Mouse (Mus musculus) kidney, postnatal 36 days (tissue): Measurements from ENCODE around the gene Cdc20.

Experiments
- DNase-seq, 2 experiments: peaks; one replicate each; pipeline ENCODE4 v3.0.0; 2021 to 2022; ENCODE audit warnings: mixed read lengths in 2 of 2

Cdc20 gene

DNA sequence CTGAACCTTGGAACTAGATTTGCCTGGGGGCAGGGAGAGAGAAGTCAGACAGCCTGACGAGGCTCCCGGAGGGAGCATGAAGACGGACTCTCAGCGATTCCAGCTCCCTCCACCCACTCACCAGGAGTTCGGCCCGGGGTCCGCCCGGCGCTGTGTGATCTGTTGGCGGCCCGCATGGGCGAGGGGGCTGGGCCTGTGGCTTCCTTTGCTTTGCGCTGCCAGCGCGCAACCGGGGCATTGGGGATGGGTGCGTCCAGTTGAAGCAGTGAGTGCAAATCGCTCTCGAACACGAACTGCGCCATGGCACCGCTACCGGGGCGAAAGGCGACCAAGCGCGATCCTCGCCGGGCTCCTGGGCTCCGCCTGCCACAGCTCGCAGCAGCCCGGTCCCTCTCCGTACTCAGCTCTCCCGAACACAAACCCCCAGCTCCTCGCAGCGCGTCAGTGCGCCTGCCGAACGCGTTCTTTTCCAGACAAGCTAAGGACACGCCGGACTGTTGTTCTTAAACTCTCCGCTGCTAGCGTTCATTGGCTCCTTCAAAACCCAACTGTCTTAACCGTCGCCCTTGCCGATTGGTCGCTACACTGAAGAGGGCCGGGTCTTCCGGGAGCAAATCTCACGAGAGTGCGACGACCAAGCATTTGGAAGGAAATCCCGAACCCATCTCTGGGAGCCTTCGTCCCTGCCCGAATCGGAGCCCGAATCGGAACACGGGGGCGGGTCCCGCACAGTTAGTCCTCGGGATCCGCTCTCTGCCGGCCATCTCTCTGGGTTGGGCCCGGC lies at the start of gene Cdc20:
Gene Cdc20 (minus strand): TSS at position 533 of the 784 bp plus-strand sequence.
- peak; percentile 90 to 93 for DNase-seq

DNA sequence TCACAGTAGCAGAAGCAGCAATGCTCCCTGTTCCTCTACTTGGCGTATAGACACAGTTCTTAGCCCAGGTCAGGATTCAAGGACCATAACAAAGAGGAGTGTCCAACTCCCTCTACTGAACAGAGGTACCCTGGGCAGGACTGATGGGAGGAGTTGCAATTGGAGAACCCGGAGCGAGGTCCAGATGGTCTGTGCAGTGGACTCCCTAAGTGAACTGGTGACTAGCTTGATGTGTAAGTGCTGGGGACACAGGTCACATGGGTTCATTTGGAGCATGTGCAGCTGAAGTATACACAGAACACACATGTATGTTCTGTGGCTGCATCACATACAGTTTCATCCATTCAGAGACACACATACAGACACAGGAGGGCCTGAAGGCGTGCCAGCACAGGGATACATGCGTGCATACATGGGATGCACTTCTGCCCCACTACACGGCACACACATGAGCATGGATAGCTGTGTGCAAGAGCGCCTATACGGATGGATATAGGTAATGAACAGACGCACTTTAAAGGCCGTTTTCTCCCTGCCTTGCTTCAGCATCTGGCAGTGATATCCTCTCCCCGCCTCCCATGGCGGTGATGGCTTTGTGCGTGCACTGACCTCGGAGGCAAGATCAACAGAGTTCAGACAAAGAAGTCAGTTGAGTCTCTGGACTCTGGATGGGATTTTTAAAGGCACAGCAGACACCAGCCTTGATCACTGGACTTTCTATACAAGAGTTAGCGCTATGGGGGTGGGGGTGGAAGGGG lies 39.8 kb upstream of the Cdc20 start:
- DNase-seq, result no peak

DNA sequence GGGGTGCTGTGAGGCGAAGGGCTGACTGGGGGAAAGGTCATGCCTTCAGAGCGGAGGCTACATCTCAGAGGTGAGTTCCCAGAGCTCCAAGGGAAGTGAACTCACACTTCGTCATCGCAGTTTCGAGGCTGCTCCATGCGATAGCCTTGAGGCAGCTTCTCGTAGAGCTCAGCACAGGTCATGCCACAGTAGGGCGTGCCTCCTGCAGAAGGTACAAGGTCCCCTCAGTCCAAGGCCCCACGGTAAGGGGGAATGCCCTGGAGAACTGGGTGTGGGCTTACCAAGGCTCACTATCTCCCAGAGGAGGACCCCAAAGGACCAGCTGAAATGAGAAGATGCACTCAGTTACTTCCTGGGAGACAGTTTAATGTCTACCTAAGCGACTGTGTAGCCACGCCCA lies 35.5 kb upstream of the Cdc20 start:
- no peak for DNase-seq

DNA sequence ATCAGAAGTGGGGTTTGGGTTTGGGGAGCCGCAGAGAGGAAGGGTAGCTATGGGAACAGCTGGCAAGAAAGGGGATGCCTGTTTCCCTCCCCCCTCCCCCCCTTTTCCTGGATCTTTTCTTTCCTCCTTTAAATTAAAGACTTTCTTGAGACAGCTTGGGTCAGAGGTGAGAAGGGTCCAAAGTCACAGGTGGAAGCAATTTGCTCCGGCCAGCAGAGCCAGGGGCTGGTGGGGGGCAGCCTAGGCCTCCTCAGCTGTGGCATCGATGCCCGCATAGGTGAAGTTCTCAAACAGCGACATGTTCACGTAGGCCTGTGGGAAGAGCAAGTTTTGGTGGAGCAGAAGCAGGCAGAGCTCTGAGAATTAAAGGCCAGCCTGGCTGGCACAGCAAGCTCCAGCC lies 34.1 kb upstream of the Cdc20 start:
- DNase-seq, result no peak

DNA sequence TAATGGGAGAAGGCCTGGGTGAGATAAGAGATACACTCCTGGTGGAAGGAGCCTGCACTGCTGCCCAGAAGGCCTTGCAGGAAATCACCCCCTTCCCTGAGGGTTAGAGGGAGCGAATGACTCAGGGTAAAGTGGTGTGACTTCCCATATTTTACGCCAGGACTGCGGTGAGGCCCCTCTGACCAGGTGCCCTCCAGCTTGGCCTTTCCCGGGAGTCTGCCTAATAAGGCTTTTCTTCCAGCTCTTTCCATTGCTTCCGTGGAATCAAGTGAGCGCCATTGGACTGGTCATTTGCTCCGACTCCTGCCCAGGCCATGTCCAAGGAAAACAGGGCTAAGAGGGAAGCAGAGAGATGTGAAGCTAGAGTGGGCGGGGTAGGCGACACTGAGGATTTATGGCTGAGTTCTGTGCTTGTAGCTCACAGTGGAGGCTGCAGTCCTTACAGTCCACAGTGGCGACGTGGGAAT lies 28.6 kb upstream of the Cdc20 start:
- DNase-seq, result peak; percentile 25 to 29

DNA sequence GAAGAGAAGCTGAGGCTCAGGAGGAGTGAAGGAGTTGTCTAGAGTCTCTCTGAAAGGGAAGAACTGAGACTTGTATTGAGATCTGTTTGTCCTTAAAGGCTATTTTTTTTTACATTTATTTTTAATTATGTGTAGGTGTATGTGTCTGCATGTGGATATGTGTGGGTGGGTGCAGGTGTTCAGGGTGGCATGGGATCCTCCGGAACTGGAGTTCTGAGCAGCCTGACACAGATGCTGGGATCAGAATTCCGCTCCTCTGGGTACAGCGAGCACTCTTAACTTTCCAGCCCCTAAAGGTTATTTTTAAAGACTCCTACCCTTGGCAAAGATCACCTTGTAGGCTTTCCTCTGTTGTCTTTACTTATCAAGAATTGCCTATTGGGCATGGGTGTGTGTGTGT lies 27.8 kb upstream of the Cdc20 start:
- DNase-seq, result no peak

DNA sequence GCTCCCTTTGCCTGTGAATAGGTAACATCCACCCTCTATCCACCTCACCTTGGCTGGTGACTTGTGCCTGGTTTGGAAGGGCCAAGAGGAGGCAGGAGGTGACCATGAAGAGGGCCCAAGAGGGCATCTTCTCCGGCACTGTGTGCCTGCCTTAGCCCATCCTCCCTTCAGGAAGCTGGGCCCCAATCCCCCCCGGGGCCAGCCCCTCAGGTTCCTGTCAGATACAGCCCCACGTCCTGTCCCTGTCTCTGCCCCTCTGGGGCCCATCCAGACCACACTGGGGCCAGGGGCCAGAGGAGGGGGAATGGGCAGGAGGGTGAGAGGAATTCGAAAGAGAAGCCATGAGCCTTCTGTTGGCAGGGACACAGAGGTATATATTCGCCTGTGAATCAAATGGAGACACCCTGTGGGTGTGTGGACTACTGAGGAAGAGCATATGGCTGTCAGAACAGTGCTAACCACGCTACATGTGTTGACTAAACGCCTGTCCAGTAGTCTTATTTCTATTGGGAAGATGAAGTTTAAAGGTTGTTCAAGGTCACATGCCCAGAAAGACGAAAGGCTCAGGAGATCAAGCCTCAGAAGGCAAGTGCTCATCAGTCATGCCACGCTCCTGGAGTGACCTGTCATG lies 20.3 kb upstream of the Cdc20 start, which contains the start of gene Mpl:
Gene Mpl (minus strand): TSS at position 169 of the 631 bp plus-strand sequence.
- no peak for DNase-seq

DNA sequence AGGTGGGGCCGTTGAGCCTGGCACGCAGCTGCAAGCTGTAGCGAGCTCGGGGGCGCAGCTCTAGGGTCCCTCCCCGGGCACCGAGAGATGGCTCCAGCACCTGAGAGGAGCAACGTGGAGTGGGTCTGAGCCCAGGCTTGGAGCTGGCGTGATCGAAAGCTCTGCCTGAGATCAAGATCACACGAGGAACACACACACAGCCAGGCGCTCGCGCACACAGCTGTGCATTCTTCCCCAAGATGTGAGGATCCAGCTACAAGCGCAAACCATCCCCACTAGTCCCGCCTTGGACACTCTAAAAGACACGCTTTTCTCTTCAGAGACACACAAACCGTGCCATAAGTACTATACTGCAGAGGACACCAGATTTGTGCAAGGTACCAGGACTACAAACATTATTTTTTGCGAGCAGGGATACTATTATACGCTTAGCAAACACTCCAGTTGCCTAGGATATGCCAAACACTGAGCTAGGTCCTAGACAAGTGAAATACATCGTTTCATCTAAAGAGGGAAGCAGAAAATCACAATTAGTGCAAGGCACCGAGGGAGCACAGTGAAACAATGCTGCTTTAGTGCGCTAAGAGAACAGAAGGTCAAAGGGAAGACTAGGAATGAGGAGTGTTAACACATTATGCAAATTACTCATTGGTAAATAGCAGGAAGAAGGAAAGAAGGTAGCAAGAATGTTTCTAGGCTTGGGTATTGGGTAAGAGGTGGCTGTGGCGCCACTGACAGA lies 9.4 kb upstream of the Cdc20 start:
- no peak for DNase-seq

DNA sequence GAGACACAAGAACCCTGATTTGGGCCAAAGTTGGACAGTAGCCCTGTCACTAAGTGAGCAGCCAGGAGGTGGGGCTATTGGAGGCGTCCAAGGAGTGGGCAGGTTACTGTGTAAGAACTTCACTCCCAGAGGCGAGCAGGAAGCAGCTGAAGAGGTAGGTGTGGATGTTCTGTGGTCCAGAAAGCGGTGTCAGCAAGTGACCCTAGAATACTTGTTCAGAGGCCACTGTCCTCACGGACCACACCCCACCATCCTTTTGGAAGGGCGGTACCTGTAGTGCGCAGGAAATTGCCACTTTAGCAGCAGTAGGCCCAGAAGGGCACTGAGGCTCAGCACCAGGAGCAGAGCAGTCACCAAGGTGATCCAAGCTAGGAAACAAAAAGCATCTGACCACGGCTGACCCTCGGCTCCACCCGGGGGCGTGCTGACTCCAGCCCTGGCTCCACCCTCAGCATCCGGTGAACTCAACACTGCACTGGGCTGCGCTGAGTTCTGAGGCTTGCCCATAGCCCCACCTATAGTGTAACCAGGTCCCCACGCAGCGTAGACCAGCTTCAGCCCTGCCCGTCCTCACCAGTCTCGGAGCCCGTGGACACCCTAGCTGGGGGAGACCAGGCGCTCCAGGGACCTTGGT lies 8.7 kb upstream of the Cdc20 start:
- DNase-seq, result peak; percentile 67 to 79

DNA sequence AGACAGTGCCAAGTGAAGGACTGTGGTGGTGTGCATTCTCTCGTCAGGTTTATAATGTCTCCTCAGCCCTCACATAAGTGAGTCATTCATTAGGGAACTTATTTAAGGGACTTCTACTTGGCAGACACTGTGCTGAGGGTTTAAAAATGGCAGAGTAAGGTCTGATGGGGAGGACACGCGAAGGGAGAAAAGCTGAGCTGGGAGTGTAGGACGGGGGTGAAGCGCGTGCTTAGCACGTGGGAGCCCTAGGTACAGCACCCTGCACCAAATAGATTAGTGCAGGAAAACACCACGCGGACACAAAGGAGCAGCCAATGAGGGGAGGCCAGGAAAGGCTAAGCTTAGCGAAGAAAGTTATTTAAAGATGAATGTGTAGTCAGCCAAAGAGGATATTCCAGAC lies 7.9 kb upstream of the Cdc20 start:
- DNase-seq, result no peak

DNA sequence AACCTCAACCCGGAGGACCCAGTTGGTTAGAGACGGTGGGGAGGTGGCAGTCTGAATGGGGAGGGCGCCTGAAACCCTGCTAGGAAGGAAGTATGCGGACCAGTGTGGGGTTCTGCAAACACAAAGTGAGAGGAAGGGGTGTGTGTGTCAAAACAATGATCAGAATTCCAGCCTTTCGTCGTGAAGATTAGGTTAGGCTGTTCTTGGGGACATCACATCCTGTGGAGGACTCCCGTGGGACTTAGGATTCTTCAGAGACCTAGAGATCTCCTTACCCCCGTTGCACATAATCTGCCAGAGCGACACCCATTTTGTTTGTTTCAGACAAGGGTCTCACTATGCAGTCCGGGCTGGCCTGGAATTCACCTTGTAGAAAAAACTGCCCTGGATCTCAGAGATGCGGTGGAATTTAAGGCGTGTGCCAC lies 689 bp upstream of the Cdc20 start:
- DNase-seq, result peak in 1 of 2 experiments; percentile 26

DNA sequence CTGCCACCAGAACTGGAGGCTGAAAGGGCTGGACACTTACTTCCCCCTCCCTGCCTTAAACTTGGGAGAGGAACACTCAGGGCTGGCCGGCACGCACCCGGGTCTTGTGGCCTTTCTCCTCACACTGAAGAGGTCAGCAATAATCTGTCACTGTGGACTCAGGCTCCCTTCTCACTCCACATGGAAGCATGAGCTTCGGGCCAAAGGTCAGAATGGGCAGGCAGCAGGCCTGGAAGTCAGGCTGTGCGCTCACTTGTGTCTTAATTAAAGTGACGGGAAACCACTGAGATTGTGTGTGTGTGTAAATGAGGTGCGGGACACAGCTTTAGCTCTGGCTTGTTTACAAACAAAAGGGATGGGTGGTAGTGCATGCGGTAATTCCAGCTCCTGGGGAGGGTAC lies 4.8 kb downstream of the Cdc20 start:
- peak; percentile 82 to 88 for DNase-seq

DNA sequence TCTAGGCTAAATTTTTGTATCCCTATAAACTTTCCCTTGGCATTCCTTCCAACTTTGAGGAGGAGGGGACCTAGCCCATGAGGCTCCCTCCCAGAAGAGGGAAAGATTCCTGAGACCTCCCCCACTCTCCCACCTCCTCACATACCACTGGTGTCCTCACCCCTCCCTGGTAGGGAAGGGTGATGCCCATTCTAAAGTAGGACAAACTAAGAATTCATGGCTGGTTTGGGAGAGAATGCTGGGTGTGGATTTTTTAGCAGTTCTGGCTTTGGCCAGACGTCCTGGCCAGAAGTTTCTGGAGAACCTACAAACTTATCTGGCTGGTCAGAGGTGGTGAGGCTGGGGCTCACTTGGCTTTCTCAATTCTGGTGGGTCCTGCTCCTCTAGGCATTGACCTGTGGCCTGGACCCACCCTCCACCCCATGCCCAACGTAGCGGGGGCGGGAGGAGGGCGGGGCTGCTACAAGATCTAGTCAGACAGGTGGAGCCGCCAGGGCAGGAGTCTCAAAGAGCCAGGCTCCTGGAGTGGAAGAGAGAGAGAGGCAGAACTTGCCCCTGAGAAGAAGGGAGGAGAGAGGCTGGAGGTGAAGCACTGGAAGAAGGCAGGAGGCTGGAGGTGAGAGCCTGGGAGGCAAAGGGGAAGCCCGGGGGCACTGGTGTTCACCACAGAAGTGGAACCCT lies 7.8 kb downstream of the Cdc20 start:
- DNase-seq, result peak; percentile 71 to 74

DNA sequence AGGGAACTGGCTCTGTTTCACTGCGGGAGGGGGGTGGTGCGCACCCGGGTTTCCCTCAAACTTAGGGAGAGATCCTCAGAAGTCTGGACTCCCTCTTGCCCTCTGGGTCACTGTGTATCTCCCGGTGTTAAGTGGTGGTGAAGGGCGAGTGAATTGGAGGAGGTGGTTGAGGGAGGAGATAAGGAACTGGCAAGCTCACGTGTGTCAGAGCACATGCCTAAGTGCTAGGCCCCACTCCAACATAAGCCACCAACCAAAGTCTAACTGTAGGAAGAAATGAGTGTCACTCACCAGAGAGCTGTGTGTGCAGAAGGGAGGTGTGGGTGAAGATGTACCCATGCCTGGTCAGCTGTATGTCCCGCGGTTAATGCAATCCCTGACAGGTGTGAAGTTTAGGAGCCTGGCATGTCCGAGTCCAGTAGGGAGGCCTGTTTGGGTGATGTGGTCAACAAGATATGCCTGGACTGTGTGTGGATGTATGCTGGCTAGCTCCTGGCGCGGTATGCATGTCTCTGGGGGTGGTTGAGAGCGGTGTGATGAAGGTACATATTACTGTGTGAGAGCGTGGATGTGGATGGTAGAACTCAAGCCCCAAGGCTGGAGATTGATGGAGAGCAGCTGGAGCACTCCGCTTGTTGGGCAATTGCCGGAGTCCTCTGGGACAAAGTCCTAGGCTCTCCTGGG lies 8.5 kb downstream of the Cdc20 start:
- peak in 1 of 2 experiments; percentile 46 for DNase-seq

DNA sequence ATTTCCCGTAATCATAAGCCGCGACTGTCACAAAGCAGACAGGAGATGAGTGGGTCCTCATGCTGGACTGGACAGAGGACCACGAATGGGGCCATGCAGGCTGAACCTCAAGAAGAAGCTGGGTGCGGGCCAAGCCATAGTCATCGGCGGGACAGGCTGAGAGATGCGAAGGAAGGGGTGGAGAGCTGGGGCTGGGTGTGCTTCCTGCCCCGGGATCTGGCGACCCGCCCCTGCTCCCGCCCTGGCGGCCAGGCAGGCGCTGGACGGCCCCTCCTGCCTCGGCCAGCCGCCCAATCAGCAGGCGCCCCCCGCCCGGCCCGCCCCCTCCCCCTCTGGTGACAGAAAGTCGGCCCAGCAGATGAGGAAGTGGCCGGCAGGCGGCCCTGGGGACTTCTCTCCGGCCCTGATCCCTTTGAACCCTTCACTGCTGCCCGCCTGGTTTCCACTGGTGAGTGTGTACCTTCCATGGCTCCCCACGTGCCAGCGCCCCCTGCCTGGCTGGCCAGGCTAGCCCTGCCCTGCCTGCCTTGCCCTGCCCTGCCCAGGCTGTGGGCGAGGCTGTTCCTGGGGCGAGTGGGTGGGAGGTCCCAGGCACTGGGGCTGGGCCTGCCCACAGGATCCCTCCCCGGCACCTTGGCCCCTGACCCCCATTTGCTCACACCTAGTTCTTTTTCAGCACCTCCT lies 9.2 kb downstream of the Cdc20 start, which contains the start of gene Elovl1:
Gene Elovl1 (plus strand): TSS at position 326 of the 684 bp plus-strand sequence.
- peak; percentile 95 to 96 for DNase-seq

DNA sequence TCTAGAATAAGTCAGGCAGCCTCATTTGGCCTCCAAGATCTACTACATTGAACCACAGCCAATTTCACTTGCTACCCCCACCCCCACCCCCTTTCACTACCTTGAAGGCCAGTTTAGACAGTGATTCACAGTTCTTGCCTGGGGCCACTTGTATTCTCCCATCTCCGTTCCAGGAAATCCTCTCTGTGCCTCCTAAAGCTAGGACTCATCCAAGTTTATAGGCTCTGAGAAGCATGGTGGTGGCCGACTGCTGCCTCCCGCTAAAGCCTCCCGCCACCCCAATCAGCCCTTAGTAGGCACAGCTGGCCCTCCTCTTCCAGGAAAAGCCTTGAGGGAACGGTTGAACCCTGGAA lies 9.8 kb downstream of the Cdc20 start:
- DNase-seq, result no peak

DNA sequence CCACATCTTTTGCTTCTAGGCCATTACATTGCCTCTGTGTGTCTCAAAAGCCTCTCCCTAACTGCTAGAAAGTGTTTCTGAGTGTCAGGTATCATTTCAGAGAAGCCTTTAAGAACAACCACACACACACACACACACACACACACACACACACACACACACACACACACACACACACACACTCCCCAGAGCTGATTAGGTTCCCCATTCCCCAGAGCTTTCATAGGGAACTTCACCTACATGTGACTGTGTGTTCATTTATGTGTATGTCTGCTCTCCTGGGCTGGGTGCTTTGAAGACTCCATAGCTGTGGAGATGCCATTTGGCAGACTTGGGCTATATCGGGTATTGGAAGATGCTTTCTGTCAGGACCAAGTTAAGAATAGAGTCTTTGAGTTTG lies 11.8 kb downstream of the Cdc20 start:
- DNase-seq, result no peak

DNA sequence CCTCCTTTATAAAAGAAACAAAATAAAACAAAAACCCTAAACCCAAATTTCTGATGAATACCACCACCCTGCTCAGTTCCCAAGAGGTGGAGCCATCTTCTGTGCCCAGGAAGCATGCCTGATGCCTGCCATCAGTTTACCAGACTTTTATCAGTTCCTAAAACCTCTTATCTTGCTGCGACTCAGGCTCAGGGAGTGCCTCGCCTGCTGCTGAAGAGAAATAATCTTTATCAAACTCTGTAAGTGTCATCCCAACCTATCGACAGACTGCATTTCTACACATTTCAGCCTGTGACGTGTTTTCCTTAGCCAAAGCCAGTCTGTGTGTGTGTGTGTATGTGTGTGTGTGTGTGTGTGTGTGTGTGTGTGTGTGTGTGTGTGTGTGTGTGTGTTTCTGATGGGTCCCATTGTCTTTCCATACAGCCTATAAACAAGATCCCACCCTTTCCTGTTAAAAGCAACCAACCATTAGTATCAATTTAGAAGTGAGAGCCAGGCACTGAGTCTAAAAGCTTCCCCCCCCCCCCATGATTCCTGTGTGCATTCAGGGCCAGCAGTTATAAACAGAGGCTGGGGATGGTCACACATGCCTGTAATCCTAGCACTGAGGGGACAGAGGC lies 12.5 kb downstream of the Cdc20 start:
- DNase-seq, result no peak

DNA sequence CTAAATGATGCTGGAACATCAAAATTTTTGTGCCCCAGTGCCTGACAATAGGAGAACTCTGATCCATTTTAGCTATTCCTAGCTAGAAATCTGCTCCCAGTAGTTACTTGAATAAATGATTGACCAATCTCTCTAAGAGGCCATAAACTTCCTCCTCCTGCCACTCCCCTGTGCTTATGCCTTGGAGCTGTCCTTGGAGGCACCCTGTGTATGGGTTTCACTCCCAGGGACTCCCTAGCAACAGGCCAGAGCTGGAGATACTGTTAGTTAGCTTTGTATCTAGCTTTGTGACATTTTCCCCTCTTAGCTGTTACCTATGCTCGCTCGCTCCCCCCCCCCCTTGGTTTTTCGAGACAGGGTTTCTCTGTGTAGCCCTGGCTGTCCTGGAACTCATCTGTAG lies 15.8 kb downstream of the Cdc20 start:
- DNase-seq, result peak in 1 of 2 experiments; percentile 32
